Mouse (Mus musculus) layer of hippocampus, postnatal 10 days (tissue): Measurements from ENCODE around the gene Sh2d6. TPM values are rescaled to one million over a fixed set of nuclear protein-coding genes. Genes with fewer than 3 reads are reported as not detected.
"Not testable (repeated sequence)": the region's sequence is repeated elsewhere in the genome, so short reads cannot be mapped to it uniquely, and the experiment has no call there.

Experiments used
- DNase-seq, 2 experiments: peaks; one replicate each; pipeline ENCODE4 v3.0.0; 2021; ENCODE audit warnings: low spot score in 2 of 2
- total RNA-seq, 2 experiments: library from RNA; stranded (reverse); gene quantifications; 2 replicates each; pipeline ENCODE4 v1.2.3; 2021

Sh2d6 gene
- total RNA-seq, 2 experiments from 2014 or later = 0.67 to 0.78 TPM

GRCm38 (mm10) chr6:72506104-72506503, 15.4 kb downstream of the Sh2d6 start:
- DNase-seq = no peak

GRCm38 (mm10) chr6:72503939-72504338, 17.6 kb downstream of the Sh2d6 start:
- no peak for DNase-seq

- no peak for DNase-seq
Measured at GRCm38 (mm10) chr6:72503309-72503708, 18.2 kb downstream of the Sh2d6 start.

- no peak for DNase-seq
Measured at GRCm38 (mm10) chr6:72498950-72499349, 22.6 kb downstream of the Sh2d6 start.

GRCm38 (mm10) chr6:72492892-72493291, 28.6 kb downstream of the Sh2d6 start:
- no peak for DNase-seq

- no peak for DNase-seq
Measured at GRCm38 (mm10) chr6:72491151-72491550, 30.4 kb downstream of the Sh2d6 start.

GRCm38 (mm10) chr6:72489534-72489933, 32.0 kb downstream of the Sh2d6 start:
- no peak for DNase-seq

- no peak for DNase-seq
Measured at GRCm38 (mm10) chr6:72488850-72489249, 32.7 kb downstream of the Sh2d6 start.

- no peak for DNase-seq
Measured at GRCm38 (mm10) chr6:72487282-72487681, 34.2 kb downstream of the Sh2d6 start.

- DNase-seq = no peak
Measured at GRCm38 (mm10) chr6:72486307-72486706, 35.2 kb downstream of the Sh2d6 start.

- DNase-seq = no peak
Measured at GRCm38 (mm10) chr6:72484887-72485286, 36.6 kb downstream of the Sh2d6 start.

GRCm38 (mm10) chr6:72482156-72482555, 39.4 kb downstream of the Sh2d6 start:
- DNase-seq = no peak

GRCm38 (mm10) chr6:72480422-72480702, 41.1 kb downstream of the Sh2d6 start:
- no peak for DNase-seq

- no peak for DNase-seq
Measured at GRCm38 (mm10) chr6:72479645-72480421, 41.7 kb downstream of the Sh2d6 start.

GRCm38 (mm10) chr6:72478691-72479090, 42.8 kb downstream of the Sh2d6 start:
- not testable (repeated sequence) for DNase-seq

- peak in 1 of 2 experiments; percentile 23 for DNase-seq
Measured at GRCm38 (mm10) chr6:72477621-72478020, 43.9 kb downstream of the Sh2d6 start.

- DNase-seq = no peak
Measured at GRCm38 (mm10) chr6:72476836-72477235, 44.7 kb downstream of the Sh2d6 start.

GRCm38 (mm10) chr6:72475221-72475985, 46.1 kb downstream of the Sh2d6 start:
- peak; percentile 23 to 31 for DNase-seq

- DNase-seq = no peak
Measured at GRCm38 (mm10) chr6:72473264-72474041, 48.1 kb downstream of the Sh2d6 start.

GRCm38 (mm10) chr6:72466171-72466570, 55.3 kb downstream of the Sh2d6 start:
- DNase-seq = no peak

- no peak for DNase-seq
Measured at GRCm38 (mm10) chr6:72465361-72466157, 55.9 kb downstream of the Sh2d6 start.
